Mouse (Mus musculus): ENCODE data around the gene Mvb12b. TPM values are rescaled to one million over a fixed set of nuclear protein-coding genes. Genes with fewer than 3 reads are reported as not detected.

Gene Mvb12b
- polyA plus RNA-seq (2016; fragmentation: Nextera tagmentation; extraction: Ambion mirVana): 57.8 and 65.5 TPM in 2 replicates

- H3K4me1 ChIP-seq: peaks cover 40% of the 10 kb centered on the region
Observed at GRCm38 (mm10) chr2:33887328-33888099, at the start of gene Mvb12b. Gene Mvb12b, minus strand, starts transcription at chr2:33887946.

DNA sequence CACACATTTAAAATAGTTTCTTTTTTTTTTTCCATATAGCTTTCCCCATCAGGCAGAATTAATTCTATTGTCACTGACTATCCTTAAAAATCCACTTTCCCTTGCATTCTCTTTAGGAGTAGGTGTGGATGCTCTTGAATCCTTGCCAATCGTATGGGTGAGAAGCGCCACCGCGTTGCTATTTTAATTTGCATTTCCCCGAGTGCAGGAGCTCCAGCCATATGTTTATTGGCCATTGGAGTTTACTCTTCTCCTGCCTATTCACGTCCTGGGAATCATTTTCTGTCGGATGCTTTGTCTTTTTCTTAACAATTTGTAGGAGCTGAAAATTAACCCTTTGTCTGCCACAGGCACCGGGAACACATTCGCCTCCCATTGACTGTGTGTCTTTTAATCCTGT lies 48.0 kb upstream of the Mvb12b start:
- H3K4me1 ChIP-seq: no peaks in the 10 kb centered on the region
- no peak overlapping the region for H3K4me2 ChIP-seq (replicated peaks)
- WGBS: 46% methylated on average over 9 of the region's 9 CpGs
- H3K9me3 ChIP-seq: 0 out of 2 replicates have a peak, but pooled peaks cover 3% of the 10 kb centered on the region
- H3K27me3 ChIP-seq (replicated peaks): no peaks in the 10 kb centered on the region
- H3K27ac ChIP-seq: no peak overlapping the region
- H3K4me3 ChIP-seq: no peak overlapping the region
- H3K9ac ChIP-seq: no peak overlapping the region
- no peaks in the 10 kb centered on the region for H3K36me3 ChIP-seq
- no peak for ATAC-seq (ENCODE audit: low FRiP score, low read depth)

More at GRCm38 (mm10) chr2:33887328-33888099, at the start of gene Mvb12b:
- H3K27me3 ChIP-seq (replicated peaks): no peaks in the 10 kb centered on the region
- H3K9ac ChIP-seq: peak within 1 kb of the TSS; percentile 100
- H3K9me3 ChIP-seq: no peaks in the 10 kb centered on the region
- no peaks in the 10 kb centered on the region for H3K36me3 ChIP-seq
- H3K4me2 ChIP-seq (replicated peaks): peak within 1 kb of the TSS; percentile 85
- WGBS: 1% methylated on average over 50 of the region's 67 CpGs
- peak within 1 kb of the TSS; percentile 94 for H3K4me3 ChIP-seq
- peak within 1 kb of the TSS; percentile 98 for H3K27ac ChIP-seq
- ATAC-seq (ENCODE audit: low FRiP score, low read depth): peak; percentile 65

DNA sequence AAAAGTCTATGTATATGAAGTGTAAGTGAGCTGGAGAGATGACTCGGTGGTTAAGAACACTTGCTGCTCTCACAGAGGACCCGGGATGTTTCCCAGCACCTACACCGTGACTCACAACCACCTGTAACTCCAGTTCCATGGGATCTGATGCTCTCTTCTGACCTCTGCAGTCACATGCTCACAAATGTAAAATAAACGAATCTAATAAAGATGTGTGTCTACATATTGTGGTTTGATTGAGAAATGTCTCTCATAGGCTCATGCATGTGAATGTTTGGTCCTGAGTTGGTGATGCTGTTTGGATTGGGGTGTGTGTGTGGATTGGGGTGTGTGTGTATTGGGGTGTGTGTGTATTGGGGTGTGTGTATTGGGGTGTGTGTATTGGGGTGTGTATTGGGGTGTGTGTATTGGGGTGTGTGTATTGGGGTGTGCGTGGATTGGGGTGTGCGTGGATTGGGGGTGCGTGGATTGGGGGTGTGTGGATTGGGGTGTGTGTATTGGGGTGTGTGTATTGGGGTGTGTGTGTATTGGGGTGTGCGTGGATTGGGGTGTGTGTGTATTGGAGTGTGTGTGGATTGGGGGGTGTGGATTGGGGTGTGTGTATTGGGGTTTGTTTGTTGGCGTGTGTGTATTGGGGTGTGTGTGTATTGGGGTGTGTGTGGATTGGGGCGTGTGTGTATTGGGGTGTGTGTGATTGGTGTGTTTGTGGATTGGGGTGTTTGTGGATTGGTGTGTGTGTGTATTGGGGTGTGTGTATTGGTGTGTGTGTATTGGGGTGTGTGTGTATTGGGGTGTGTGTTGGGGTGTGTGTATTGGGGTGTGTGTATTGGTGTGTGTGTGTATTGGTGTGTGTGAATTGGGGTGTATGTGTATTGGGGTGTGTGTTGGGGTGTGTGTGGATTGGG lies 46.1 kb upstream of the Mvb12b start:
- H3K4me3 ChIP-seq: no peak overlapping the region
- 65% methylated on average over 10 of the region's 10 CpGs for WGBS
- H3K9me3 ChIP-seq: no peaks in the 10 kb centered on the region
- H3K27ac ChIP-seq: no peak overlapping the region
- no peaks in the 10 kb centered on the region for H3K36me3 ChIP-seq
- ATAC-seq (ENCODE audit: low FRiP score, low read depth): no peak; the same call in 1 of the 2 replicates
- H3K4me2 ChIP-seq (replicated peaks): no peak overlapping the region
- H3K27me3 ChIP-seq (replicated peaks): no peaks in the 10 kb centered on the region
- H3K9ac ChIP-seq: no peak overlapping the region
- no peaks in the 10 kb centered on the region for H3K4me1 ChIP-seq

DNA sequence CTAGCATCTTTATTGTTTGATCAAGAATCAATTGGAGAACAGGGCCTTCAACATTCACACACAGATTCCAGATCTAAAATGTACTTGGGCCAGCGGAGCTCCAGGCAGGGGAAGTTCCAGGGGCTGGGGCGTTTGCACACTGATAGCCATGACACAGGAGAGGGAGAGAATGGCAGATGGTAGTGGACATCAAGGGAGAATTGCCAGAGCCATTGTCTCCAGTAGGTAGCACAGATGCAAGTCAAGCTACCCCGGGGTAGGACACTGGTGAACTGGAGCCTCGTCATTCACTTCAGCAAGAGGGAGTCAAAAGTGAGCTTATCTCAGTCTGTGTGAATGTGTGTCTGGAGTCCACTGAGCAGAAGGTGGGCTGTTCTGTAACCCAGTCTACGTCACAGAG lies 43.4 kb upstream of the Mvb12b start:
- 76% methylated on average over 5 of the region's 5 CpGs for WGBS
- Histone ChIP-seq H3K27ac (no peak overlapping the region), H3K9ac (no peak overlapping the region), H3K4me1 (peaks cover 6% of the 10 kb centered on the region; the same call in 1 of the 2 replicates), H3K27me3 (replicated peaks) (no peaks in the 10 kb centered on the region), H3K9me3 (no peaks in the 10 kb centered on the region), H3K4me3 (no peak overlapping the region), H3K36me3 (no peaks in the 10 kb centered on the region), H3K4me2 (replicated peaks) (no peak overlapping the region)
- no peak for ATAC-seq (ENCODE audit: low FRiP score, low read depth)

GRCm38 (mm10) chr2:33925288-33925687 lies 37.5 kb upstream of the Mvb12b start:
- no peaks in the 10 kb centered on the region for H3K27me3 ChIP-seq (replicated peaks)
- no peak for ATAC-seq (ENCODE audit: low FRiP score, low read depth)

GRCm38 (mm10) chr2:33923482-33923881 lies 35.7 kb upstream of the Mvb12b start:
- Histone ChIP-seq H3K4me1 (peaks cover 23% of the 10 kb centered on the region), H3K4me2 (replicated peaks) (no peak overlapping the region), H3K9me3 (no peaks in the 10 kb centered on the region), H3K36me3 (no peaks in the 10 kb centered on the region), H3K27ac (no peak overlapping the region), H3K9ac (no peak overlapping the region), H3K4me3 (no peak overlapping the region), H3K27me3 (replicated peaks) (no peaks in the 10 kb centered on the region)
- WGBS: 73% methylated on average over 5 of the region's 5 CpGs
- ATAC-seq (ENCODE audit: low FRiP score, low read depth): no peak

More at GRCm38 (mm10) chr2:33925288-33925687, 37.5 kb upstream of the Mvb12b start:
- H3K9me3 ChIP-seq: no peaks in the 10 kb centered on the region
- no peak overlapping the region for H3K9ac ChIP-seq
- peaks cover 11% of the 10 kb centered on the region for H3K4me1 ChIP-seq
- H3K36me3 ChIP-seq: no peaks in the 10 kb centered on the region
- H3K4me2 ChIP-seq (replicated peaks): no peak overlapping the region
- no peak overlapping the region for H3K4me3 ChIP-seq
- no peak overlapping the region for H3K27ac ChIP-seq
- WGBS: 80% methylated on average over 5 of the region's 5 CpGs

- no peaks in the 10 kb centered on the region for H3K36me3 ChIP-seq
- no peak overlapping the region for H3K4me2 ChIP-seq (replicated peaks)
- peaks cover 23% of the 10 kb centered on the region for H3K4me1 ChIP-seq
- no peak for ATAC-seq (ENCODE audit: low FRiP score, low read depth)
- 79% methylated on average over 2 of the region's 2 CpGs for WGBS
- H3K27ac ChIP-seq: no peak overlapping the region
- H3K27me3 ChIP-seq (replicated peaks): no peaks in the 10 kb centered on the region
- H3K9me3 ChIP-seq: no peaks in the 10 kb centered on the region
- no peak overlapping the region for H3K9ac ChIP-seq
- H3K4me3 ChIP-seq: no peak overlapping the region
Observed at GRCm38 (mm10) chr2:33922466-33922865, 34.7 kb upstream of the Mvb12b start.

GRCm38 (mm10) chr2:33919934-33920615 lies 32.3 kb upstream of the Mvb12b start:
- 7% methylated on average over 22 of the region's 22 CpGs for WGBS
- H3K36me3 ChIP-seq: no peaks in the 10 kb centered on the region
- H3K9ac ChIP-seq: peak overlapping the region; percentile 35
- H3K27ac ChIP-seq: peak overlapping the region; percentile 75
- no peak overlapping the region for H3K4me3 ChIP-seq
- peaks cover 17% of the 10 kb centered on the region for H3K4me1 ChIP-seq
- peak overlapping the region; percentile 41 for H3K4me2 ChIP-seq (replicated peaks)
- H3K27me3 ChIP-seq (replicated peaks): no peaks in the 10 kb centered on the region
- ATAC-seq (ENCODE audit: low FRiP score, low read depth): peak; percentile 58
- no peaks in the 10 kb centered on the region for H3K9me3 ChIP-seq

- H3K9me3 ChIP-seq: no peaks in the 10 kb centered on the region
- no peaks in the 10 kb centered on the region for H3K27me3 ChIP-seq (replicated peaks)
- 30% methylated on average over 3 of the region's 3 CpGs for WGBS
- H3K9ac ChIP-seq: no peak overlapping the region
- peaks cover 17% of the 10 kb centered on the region for H3K4me1 ChIP-seq
- ATAC-seq (ENCODE audit: low FRiP score, low read depth): no peak
- no peaks in the 10 kb centered on the region for H3K36me3 ChIP-seq
- H3K4me3 ChIP-seq: no peak overlapping the region
- no peak overlapping the region for H3K4me2 ChIP-seq (replicated peaks)
- no peak overlapping the region for H3K27ac ChIP-seq
Observed at GRCm38 (mm10) chr2:33918824-33919223, 31.1 kb upstream of the Mvb12b start.

DNA sequence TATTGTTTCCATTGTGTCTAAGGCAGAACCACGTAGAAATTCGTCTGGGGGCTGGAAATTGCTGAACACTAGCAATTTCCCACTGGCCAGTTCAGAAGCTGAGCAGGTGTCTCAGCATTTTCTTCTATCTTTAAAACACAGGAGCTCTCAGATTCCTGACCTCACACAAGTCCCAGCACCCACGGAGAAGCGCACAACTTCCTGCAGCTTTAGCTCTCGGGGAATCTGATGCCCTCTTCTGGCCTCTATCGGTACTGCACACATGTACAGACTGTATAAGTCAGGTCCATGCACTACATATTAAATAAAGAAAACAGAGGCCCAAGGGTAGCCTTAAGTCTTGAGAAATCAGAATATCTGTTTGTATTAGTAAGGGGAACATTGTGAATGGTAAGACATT lies 30.6 kb upstream of the Mvb12b start:
- Histone ChIP-seq H3K27ac (no peak overlapping the region), H3K4me3 (no peak overlapping the region), H3K36me3 (no peaks in the 10 kb centered on the region), H3K4me2 (replicated peaks) (no peak overlapping the region), H3K9ac (no peak overlapping the region), H3K9me3 (no peaks in the 10 kb centered on the region), H3K4me1 (peaks cover 17% of the 10 kb centered on the region), H3K27me3 (replicated peaks) (no peaks in the 10 kb centered on the region)
- 72% methylated on average over 6 of the region's 6 CpGs for WGBS
- ATAC-seq (ENCODE audit: low FRiP score, low read depth): no peak

DNA sequence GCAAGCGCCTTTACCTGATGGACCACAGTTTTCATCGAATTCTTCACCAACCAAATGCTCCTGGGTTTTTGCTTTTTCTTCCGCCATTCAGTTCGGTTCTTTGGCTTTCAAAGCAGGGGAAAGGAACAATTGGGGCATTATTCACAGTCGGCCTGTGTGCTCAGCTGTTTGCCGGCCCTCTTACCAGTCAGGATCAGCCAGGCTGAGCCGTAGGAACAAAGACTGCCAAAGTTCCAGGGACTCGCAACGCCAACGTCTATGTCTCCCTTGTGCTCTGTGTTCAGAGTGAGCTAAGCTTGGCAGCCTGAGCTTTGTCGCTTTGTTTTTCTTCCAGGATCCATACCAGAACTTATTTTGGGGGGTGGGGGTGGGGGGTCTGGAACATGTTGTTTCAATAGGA lies 28.9 kb upstream of the Mvb12b start:
- no peak for ATAC-seq (ENCODE audit: low FRiP score, low read depth)
- WGBS: 42% methylated on average over 11 of the region's 11 CpGs
- Histone ChIP-seq H3K36me3 (no peaks in the 10 kb centered on the region), H3K9me3 (no peaks in the 10 kb centered on the region), H3K4me1 (peaks cover 17% of the 10 kb centered on the region), H3K4me2 (replicated peaks) (no peak overlapping the region), H3K27me3 (replicated peaks) (no peaks in the 10 kb centered on the region), H3K9ac (no peak overlapping the region), H3K4me3 (no peak overlapping the region), H3K27ac (no peak overlapping the region)

GRCm38 (mm10) chr2:33914998-33915397 lies 27.3 kb upstream of the Mvb12b start:
- 76% methylated on average over 8 of the region's 8 CpGs for WGBS
- Histone ChIP-seq H3K4me3 (no peak overlapping the region), H3K27ac (no peak overlapping the region), H3K9ac (no peak overlapping the region), H3K4me2 (replicated peaks) (no peak overlapping the region), H3K4me1 (peaks cover 9% of the 10 kb centered on the region), H3K27me3 (replicated peaks) (no peaks in the 10 kb centered on the region), H3K36me3 (no peaks in the 10 kb centered on the region), H3K9me3 (no peaks in the 10 kb centered on the region)
- no peak for ATAC-seq (ENCODE audit: low FRiP score, low read depth)
